Mouse (Mus musculus): ENCODE measurements around the gene Rpl13a. TPM values are rescaled to one million over a fixed set of nuclear protein-coding genes. Genes with fewer than 3 reads are reported as not detected.

Rpl13a gene
- total RNA-seq, 2 experiments from 2014 or later, result 580 to 665 TPM

- DNase-seq, result peak in 1 of 2 experiments; percentile 17
These were observed 33.2 kb downstream of the Rpl13a start for GRCm38 (mm10) chr7:45095367-45095766.

DNA sequence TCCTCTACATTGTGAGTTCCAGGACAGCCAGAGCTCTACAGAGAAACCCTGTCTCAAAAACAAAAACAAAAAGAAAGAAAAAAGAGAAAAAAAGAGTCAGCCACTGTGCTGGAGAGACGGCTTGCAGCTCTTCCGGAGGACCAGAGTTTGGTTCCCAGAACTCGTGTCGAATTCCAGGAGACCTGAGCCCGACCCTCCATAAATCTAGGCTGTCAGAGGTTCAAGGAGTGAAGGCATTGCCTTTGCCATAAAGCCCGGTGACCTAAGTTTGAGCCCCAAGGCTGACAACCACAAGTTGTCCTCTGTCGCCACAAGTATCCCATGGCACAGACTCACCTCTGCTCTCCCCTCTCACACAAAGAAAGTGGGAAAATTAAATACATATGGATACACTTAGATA is 34.4 kb downstream of the Rpl13a start:
- DNase-seq, result no peak
- intact Hi-C loops (cut with DNase I), result no loop called here

More at GRCm38 (mm10) chr7:45095367-45095766, 33.2 kb downstream of the Rpl13a start:
- intact Hi-C loops (cut with DNase I), result no loop called here

GRCm38 (mm10) chr7:45093516-45093905 is 35.0 kb downstream of the Rpl13a start:
- intact Hi-C loops (cut with DNase I), result no loop called here
- DNase-seq, result no peak

DNA sequence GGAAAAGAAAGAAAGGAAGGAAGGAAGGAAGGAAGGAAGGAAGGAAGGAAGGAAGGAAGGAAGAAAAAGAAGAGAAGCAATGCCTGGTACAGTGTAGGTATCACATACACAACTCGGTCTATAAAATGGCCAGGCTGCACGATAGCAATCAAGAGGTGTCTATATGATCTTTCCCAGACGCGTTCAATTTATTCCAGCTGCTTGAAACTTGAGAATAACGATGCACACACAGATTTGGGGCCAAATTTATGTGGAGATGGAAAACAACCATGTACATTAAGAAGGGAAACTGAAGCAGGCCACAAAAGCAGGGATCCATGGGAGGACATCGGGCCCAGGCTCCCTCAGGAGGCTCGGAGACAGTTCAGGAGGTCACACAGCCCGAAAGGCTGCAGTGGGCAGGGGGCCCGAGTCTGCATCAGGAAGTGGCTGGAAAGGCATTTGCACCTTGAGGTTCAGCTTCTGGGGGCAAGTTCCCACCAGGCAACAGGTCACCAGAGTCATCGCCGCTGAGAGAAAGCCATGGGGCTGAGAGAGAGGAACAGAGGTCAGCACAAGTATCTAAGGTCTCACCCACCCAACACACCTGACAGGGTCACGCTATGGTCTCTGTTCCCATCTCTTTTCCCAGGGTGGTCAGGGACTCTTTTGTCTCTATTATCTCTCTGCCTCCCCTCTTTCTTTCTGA is 35.6 kb downstream of the Rpl13a start:
- DNase-seq, result no peak
- intact Hi-C loops (cut with DNase I), result loop anchor here (1.0 kb wide), 1 partner anchor 10 kb away; the partner anchor contains the start of gene Fcgrt

GRCm38 (mm10) chr7:45092048-45092447 is 36.5 kb downstream of the Rpl13a start, which contains the start of gene Rcn3:
TSS of gene Rcn3 (minus strand) at chr7:45092221.
- intact Hi-C loops (cut with DNase I), result loop anchor here (1.0 kb wide), 1 partner anchor 11 kb away; the partner anchor contains the start of gene Fcgrt

DNA sequence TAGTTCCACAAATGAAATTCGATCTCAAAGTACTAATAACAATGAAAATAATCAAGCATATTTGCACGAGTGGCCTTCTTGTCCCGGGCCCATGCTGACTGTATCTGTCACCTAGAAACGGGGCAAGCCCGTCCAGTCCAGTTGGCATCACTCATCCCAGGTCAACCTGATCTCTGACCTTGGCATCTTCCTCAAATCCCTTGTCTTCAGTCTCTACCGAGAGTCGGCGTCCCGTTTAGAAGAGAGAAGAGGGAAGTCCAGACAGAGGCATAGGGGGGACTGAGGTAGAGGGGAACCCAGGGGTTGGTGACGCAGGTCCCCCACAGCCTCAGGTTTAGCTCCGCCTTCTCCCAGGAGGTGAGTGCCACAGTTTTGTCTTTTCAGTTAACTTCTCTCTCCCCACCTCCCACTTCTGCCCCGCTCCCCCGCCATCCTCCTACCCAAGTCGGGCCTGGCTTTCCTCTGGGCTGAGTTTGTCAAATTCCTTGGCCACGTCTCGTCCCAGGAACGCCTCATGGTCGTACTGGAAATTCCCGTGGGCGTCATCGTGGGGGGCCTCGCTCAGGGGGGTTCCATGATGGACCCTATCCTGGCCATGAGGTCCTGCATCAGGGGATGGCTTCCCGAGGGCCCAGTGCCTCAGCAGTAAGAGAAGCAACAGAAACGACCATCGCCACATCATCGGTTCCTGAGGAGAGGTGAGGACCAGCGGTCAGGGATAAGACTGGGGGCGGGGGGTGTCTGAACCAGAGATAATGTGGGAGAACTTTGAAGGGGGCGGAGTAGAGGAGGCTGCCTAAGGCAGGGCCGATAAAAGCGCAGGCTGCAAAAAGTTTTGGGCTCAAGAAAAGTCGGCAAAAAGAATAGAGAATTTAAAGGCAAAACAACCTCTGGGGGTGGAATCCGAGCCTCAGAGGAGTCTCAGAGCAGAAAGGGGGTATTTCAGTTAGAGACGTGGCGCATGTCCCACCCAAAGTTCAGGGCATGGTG is 37.3 kb downstream of the Rpl13a start:
- intact Hi-C loops (cut with DNase I), result no loop called here
- DNase-seq, result no peak

More at GRCm38 (mm10) chr7:45092048-45092447, 36.5 kb downstream of the Rpl13a start, which contains the start of gene Rcn3:
- DNase-seq, result peak; percentile 77 to 79

GRCm38 (mm10) chr7:45090251-45090977 is 38.1 kb downstream of the Rpl13a start:
- no peak for DNase-seq
- intact Hi-C loops (cut with DNase I), result no loop called here

- intact Hi-C loops (cut with DNase I), result no loop called here
- DNase-seq, result no peak
These were observed 40.0 kb downstream of the Rpl13a start for GRCm38 (mm10) chr7:45088597-45088996.

DNA sequence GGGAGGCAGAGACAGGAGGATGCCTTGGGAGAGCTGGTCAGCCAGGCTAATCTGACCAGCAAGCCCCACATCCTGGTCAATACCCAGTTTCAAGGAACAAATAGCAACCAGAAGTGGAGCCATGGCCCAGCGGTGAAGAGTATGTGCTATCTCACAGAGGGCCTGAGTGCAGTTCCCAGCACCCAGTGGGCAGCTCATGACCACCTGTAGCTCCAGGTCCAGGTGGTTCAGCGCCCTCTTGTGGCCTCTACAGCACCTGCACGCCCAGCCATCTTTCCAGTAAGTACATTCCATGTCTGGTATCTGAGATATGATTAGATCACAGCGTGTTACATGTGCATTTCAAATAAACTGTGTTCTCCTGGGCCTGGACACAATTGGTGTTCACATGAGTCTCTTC is 42.5 kb downstream of the Rpl13a start:
- DNase-seq, result no peak

DNA sequence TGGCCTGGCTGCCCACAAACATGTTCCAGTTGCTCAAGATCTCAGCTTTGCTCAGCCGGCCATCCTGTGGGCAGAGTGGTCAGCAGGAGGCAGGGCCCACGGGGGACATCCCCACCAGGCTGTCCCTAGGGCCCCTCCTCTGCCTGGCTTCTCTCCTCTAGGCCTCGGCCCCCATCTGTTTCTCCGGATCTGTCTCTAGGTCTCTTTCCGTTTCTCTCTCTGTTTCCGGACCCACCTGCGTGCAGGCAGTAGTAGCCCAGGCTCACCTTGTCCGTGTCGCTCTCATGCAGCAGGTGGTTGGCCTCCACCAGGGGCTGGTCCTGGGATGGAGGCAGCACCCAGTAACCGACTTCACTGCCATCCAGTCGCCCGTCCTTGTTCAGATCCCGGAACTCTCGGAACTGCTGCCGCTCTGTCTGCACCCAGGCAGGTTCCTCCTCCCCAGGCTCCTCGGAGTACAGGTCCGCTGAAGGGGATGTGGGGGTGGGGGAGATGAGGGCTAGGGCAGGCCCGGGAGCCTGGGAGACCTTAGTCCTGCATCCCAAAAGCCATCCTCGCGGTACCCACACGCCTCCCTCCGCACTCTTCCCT is 45.2 kb downstream of the Rpl13a start:
- intact Hi-C loops (cut with DNase I), result loop anchor here (5.0 kb wide), 1 partner anchor 39 kb away; the partner anchor contains the start of gene Rps11
- no peak for DNase-seq

More for the DNA sequence above, 42.5 kb downstream of the Rpl13a start:
- intact Hi-C loops (cut with DNase I), result no loop called here

DNA sequence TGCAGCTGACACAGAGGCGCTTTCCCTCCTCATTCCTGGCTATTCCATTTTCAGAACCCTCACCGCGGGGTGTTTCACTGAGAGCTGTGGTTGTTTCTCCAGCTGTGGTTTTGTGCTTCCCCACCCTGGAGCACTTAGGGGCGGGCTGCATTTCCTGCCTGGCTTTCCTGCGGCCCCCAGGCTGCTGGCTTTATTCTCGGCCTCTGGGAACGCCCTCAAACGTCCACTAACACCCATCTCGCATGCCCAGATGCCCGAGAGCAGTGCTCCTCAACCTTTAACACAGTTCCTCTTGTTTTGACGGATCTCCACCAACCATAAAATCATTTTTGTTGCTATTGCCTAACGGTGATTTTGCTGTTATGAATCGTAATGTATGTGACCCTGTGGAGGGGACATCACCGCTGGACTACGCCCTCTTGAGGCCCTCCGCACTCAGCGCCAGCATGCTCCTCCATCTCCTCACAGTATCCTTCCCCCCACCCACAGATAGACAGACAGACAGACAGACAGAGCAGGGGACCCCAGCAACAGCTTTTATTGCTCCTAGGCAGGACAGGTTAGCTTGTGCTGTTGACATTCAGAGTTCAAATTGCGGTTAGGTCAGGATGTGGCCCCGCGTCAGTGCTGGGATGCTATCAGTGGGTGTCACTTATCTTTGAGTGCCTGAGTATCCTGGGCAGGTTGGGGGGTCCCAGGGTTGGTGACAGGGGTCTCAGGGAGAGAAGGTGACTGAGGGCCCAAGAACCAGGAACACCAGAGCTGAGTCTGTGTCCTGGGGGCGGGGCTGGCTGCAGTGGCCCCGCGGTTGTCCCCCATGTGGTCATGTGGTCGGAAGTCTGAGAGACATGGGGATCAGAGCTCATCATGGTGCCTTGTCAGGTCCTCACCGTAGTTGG is 45.9 kb downstream of the Rpl13a start:
- DNase-seq, result peak; percentile 63 to 69

DNA sequence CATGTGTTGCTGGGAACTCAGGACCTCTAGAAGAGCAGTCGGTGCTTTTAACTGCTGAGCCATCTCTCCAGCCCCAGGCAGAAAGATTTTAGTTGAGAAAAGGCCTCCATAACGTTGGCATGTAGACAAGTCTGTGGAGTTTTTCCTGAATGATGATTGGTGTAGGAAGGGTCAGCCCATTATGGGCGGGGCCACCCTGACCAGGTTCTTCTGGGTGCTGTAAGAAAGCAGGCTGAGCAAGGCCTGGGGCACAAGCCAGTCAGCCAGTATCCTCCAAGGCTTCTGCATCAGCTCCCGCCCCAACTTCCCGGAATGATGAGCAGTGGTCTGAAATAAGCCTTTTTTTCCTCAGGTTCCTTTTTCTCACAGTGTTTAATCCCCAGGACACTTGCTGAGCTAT is 47.5 kb downstream of the Rpl13a start:
- DNase-seq, result no peak
- intact Hi-C loops (cut with DNase I), result loop anchor here (2.0 to 5.0 kb wide), 2 partner anchors 22 to 41 kb away; partner anchors contain the start of genes Fcgrt and Rps11

More for the DNA sequence above, 45.9 kb downstream of the Rpl13a start:
- intact Hi-C loops (cut with DNase I), result loop anchor here (5.0 kb wide), 1 partner anchor 40 kb away; the partner anchor contains the start of gene Rps11

DNA sequence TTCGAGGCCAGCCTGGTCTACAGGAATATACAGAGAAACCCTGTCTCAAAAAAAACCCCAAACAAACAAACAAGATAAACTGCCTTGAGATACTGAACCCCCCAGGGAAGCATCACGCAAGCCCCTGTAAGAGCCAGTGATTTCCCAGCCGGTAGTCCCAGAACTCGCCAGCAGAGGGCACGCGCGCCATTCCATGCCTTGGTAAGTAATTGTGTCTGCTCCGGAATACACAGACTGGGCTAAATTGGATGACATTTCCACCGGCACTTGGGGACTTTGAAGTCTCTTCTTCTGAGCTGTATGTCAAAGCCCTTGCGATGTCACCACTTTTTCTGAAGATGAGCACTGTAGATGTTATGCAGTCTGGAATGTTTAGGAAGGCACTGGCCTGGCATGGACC is 48.7 kb downstream of the Rpl13a start:
- DNase-seq, result peak; percentile 94 to 99
- intact Hi-C loops (cut with DNase I), result loop anchor here (1.0 to 5.0 kb wide), 5 partner anchors 23 to 217 kb away; partner anchors contain the start of genes Fcgrt, Flt3l, Gm45713 and Rps11

DNA sequence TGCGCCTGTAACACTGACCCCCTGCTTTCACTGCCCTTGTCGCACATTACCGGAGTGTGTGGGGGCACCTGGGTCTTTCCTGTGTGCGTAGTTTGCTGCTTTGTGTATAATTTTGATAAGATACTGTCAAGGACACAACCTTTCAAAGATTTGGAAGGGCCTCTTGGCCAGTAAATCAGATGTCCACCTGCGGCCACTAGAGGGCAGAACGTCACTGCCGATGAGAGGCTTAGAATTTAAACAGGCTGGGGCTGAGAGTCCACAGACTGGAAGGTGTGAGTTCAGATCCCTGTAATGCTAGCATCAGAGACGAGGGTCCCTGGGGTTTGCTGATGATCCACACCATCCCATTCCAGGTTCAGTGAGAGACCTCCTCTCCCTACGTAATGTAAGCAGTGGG is 50.0 kb downstream of the Rpl13a start:
- peak; percentile 79 to 86 for DNase-seq
- intact Hi-C loops (cut with DNase I), result loop anchor here (5.0 kb wide), 1 partner anchor 219 kb away; no protein-coding TSS in a partner anchor

DNA sequence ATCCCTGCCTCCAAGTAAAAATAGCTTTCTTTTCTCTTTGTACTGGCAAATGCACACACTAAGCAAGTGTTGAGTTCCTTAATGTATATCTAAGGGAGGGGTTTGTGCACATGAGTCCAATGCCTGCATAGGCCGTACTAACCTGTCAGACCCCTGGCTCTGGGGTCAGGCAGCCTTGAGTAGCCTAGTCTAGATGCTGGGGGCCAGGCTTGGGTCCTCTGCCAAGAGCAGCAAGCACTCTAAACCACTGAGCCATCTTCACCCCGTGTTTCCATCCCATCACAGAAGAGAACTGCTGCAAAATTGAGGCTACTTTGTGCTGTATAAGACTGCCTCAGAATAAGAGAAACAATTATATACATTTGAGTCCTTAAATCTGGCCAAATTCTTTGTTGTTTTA is 50.7 kb downstream of the Rpl13a start:
- intact Hi-C loops (cut with DNase I), result loop anchor here (5.0 kb wide), 1 partner anchor 219 kb away; no protein-coding TSS in a partner anchor
- DNase-seq, result no peak

GRCm38 (mm10) chr7:45077322-45077721 is 51.2 kb downstream of the Rpl13a start:
- intact Hi-C loops (cut with DNase I), result loop anchor here (5.0 kb wide), 1 partner anchor 220 kb away; no protein-coding TSS in a partner anchor
- DNase-seq, result no peak

DNA sequence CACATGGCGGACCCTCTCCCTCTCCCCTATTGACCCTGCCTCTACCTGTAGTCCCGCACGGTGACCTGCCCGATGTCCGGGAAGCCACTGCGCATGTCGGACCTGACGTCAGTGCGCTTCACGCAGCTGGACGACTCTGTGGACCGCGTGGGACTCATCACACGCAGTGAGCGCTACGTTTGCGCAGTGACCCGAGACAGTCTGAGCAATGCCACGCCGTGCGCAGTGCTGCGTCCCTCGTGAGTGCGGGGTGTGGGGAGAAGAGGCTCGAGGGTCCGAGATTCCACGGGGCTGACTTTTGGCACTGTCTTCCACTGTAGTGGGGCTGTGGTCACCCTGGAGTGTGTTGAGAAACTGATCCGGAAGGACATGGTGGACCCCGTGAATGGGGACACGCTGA is 52.1 kb downstream of the Rpl13a start:
- intact Hi-C loops (cut with DNase I), result loop anchor here (5.0 kb wide), 1 partner anchor 221 kb away; no protein-coding TSS in a partner anchor
- DNase-seq, result no peak

Measured in heart, postnatal 36 days (tissue).